Comparison of ENCODE assay signal across 10 mouse cellular contexts in the genomic region with DNA sequence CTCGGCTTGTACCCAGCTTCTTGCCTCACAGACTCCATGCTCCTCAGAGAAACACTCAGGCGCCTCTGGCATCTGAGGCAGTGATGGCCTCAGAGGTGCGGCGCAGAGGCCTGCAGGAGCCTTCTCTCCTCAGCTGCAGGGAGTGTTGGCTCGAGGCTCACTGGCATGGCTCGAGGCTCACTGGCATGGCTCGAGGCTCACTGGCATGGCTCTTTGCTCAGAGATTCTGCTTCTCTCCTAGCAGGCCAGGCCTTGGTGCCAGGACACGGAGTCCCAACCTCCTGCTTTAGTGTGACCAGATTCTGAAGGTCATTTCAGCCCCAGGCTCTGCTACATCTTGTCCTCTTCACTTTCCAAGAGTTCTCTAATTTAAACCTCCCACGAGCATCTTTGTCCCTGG. TPM values are rescaled to one million over a fixed set of nuclear protein-coding genes. Genes with fewer than 3 reads are reported as not detected.
DNase-seq lines count a peak whose midpoint lies in the region; ATAC-seq and TF ChIP-seq lines count a peak whose summit lies in the region.
"Had no signal": no experiment of that assay in that cellular context is flagged by ENCODE, and none has a peak within 500 bp of the region (broad histone marks: within the 10 kb centered on the region; RNA-seq: fewer than 3 reads in every experiment).

No protein-coding gene starts in this region.

- peak; percentile 93 for DNase-seq in heart, adult 11 months
- peak; percentile 26 to 34 for DNase-seq in left cerebral cortex, adult 18-20 months (ENCODE audit: low spot score in 2 of 2)
- DNase-seq in left cerebral cortex, adult 8-10 months (ENCODE audit: low spot score in 2 of 2), result no peak
- DNase-seq in cerebellum, adult 8-10 months, result peak; percentile 32
- DNase-seq in gastrocnemius, postnatal 4 days (ENCODE audit: low spot score in 2 of 2), result peak; percentile 60 to 62
- DNase-seq in limb, embryonic 10.5 days (ENCODE audit: low spot score), result no peak

- H3K9ac ChIP-seq in heart, embryonic 11.5 days (ENCODE audit: low read depth, low read length), result no peak overlapping the region
- no peak overlapping the region for H3K9ac ChIP-seq in intestine, postnatal 0 days (ENCODE audit: low read depth, low read length)
- H3K9ac ChIP-seq: embryonic facial prominence, embryonic 13.5 days had no signal

- 78% methylated on average over 9 of the region's 9 CpGs for WGBS in heart, embryonic 11.5 days (ENCODE audit: insufficient replicate concordance)
- WGBS in intestine, postnatal 0 days, result 82% methylated on average over 9 of the region's 9 CpGs
- 78% methylated on average over 9 of the region's 9 CpGs for WGBS in limb, embryonic 10.5 days

- no peaks in the 10 kb centered on the region for H3K36me3 ChIP-seq in heart, embryonic 11.5 days (ENCODE audit: control insufficient read depth, insufficient read depth, low read length)
- H3K36me3 ChIP-seq in intestine, postnatal 0 days (ENCODE audit: control insufficient read depth, insufficient read depth), result no peaks in the 10 kb centered on the region
- H3K36me3 ChIP-seq in limb, embryonic 10.5 days, result no peaks in the 10 kb centered on the region

- no peak for ATAC-seq in heart, embryonic 11.5 days (replicated peaks; ENCODE audit: insufficient number of reproducible peaks, low FRiP score, low TSS enrichment)
- no peak for ATAC-seq in intestine, postnatal 0 days
- ATAC-seq: hindbrain, postnatal 0 days had no signal

- H3K4me2 ChIP-seq in heart, embryonic 11.5 days, result no peak overlapping the region
- H3K4me2 ChIP-seq in intestine, postnatal 0 days (replicated peaks; ENCODE audit: low read depth), result no peak overlapping the region
- H3K4me2 ChIP-seq: embryonic facial prominence, embryonic 13.5 days had no signal

- H3K27me3 ChIP-seq in heart, embryonic 11.5 days (ENCODE audit: control insufficient read depth, insufficient read depth, low read length), result no peaks in the 10 kb centered on the region
- H3K27me3 ChIP-seq in intestine, postnatal 0 days (replicated peaks; ENCODE audit: control insufficient read depth, insufficient read depth, low read length), result no peaks in the 10 kb centered on the region
- no peaks in the 10 kb centered on the region for H3K27me3 ChIP-seq in limb, embryonic 10.5 days (ENCODE audit: low read depth, poor library complexity, severe bottlenecking)
- H3K27me3 ChIP-seq: embryonic facial prominence, embryonic 13.5 days had no signal

- no peak for TF ChIP-seq CTCF in intestine, postnatal 0 days (IDR thresholded peaks at IDR 0.05; ENCODE audit: low read depth)

- no peak overlapping the region for H3K27ac ChIP-seq in heart, embryonic 11.5 days (ENCODE audit: low read depth, low read length)
- H3K27ac ChIP-seq in intestine, postnatal 0 days (ENCODE audit: low read depth, low read length), result no peak overlapping the region
- no peak overlapping the region for H3K27ac ChIP-seq in limb, embryonic 10.5 days
- H3K27ac ChIP-seq: embryonic facial prominence, embryonic 13.5 days; hindbrain, postnatal 0 days had no signal

- H3K4me1 ChIP-seq in heart, embryonic 11.5 days (ENCODE audit: control insufficient read depth, insufficient read depth, low read length), result no peaks in the 10 kb centered on the region
- H3K4me1 ChIP-seq in intestine, postnatal 0 days (replicated peaks; ENCODE audit: control insufficient read depth, insufficient read depth, low read length), result no peaks in the 10 kb centered on the region
- no peaks in the 10 kb centered on the region for H3K4me1 ChIP-seq in limb, embryonic 10.5 days
- H3K4me1 ChIP-seq: embryonic facial prominence, embryonic 13.5 days had no signal

- no peaks in the 10 kb centered on the region for H3K9me3 ChIP-seq in heart, embryonic 11.5 days (replicated peaks; ENCODE audit: control insufficient read depth, low read length)
- no peaks in the 10 kb centered on the region for H3K9me3 ChIP-seq in intestine, postnatal 0 days (ENCODE audit: control insufficient read depth)
- no peaks in the 10 kb centered on the region for H3K9me3 ChIP-seq in limb, embryonic 10.5 days (replicated peaks)
- H3K9me3 ChIP-seq: embryonic facial prominence, embryonic 13.5 days had no signal

- H3K4me3 ChIP-seq in heart, embryonic 11.5 days (ENCODE audit: low read depth, low read length), result no peak overlapping the region
- H3K4me3 ChIP-seq in intestine, postnatal 0 days (ENCODE audit: low read depth, low read length), result no peak overlapping the region
- no peak overlapping the region for H3K4me3 ChIP-seq in limb, embryonic 10.5 days
- H3K4me3 ChIP-seq: embryonic facial prominence, embryonic 13.5 days had no signal

RNA-seq across cellular contexts. Expression of gene Lyrm7, which starts 24.6 kb away (rescaled TPM):
- polyA plus RNA-seq in heart, embryonic 11.5 days (2014; fragmentation: Nextera tagmentation; extraction: Ambion mirVana), result 16.5 and 19.1 TPM in 2 replicates
- total RNA-seq in left cerebral cortex, adult 18-20 months (2021), result 10 to 100 TPM; 30.1 to 31.1 TPM
- 10 to 100 TPM; 23.4 to 37.9 (median 27.9) TPM for total RNA-seq in left cerebral cortex, adult 8-10 months (2022)
- total RNA-seq in gastrocnemius, postnatal 4 days (2021), result 10 to 100 TPM; 12.2 to 18.9 TPM
- 2.7 and 5.8 TPM in 2 replicates for polyA plus RNA-seq in intestine, postnatal 0 days (2015; fragmentation: Nextera tagmentation; extraction: Ambion mirVana)
- 6.5 and 7.9 TPM in 2 replicates for polyA plus RNA-seq in limb, embryonic 10.5 days (2016; fragmentation: Nextera tagmentation; extraction: Ambion mirVana)

RNA-seq across cellular contexts. Expression of gene Hint1, which starts 30.1 kb away (rescaled TPM):
- 632 and 639 TPM in 2 replicates for polyA plus RNA-seq in heart, embryonic 11.5 days (2014; fragmentation: Nextera tagmentation; extraction: Ambion mirVana)
- total RNA-seq in left cerebral cortex, adult 18-20 months (2021), result 100 to 1,000 TPM; 262 to 270 TPM
- total RNA-seq in left cerebral cortex, adult 8-10 months (2022), result 100 to 1,000 TPM; 204 to 277 (median 234) TPM
- total RNA-seq in gastrocnemius, postnatal 4 days (2021), result 100 to 1,000 TPM; 291 TPM
- 1,016 and 1,041 TPM in 2 replicates for polyA plus RNA-seq in intestine, postnatal 0 days (2015; fragmentation: Nextera tagmentation; extraction: Ambion mirVana)
- 550 and 645 TPM in 2 replicates for polyA plus RNA-seq in limb, embryonic 10.5 days (2016; fragmentation: Nextera tagmentation; extraction: Ambion mirVana)

RNA-seq across cellular contexts. Expression of gene Cdc42se2, which starts 48.6 kb away (rescaled TPM):
- polyA plus RNA-seq in heart, embryonic 11.5 days (2014; fragmentation: Nextera tagmentation; extraction: Ambion mirVana), result 65.6 and 70.3 TPM in 2 replicates
- 100 to 1,000 TPM; 117 to 125 TPM for total RNA-seq in left cerebral cortex, adult 18-20 months (2021)
- 100 to 1,000 TPM; 112 to 138 (median 115) TPM for total RNA-seq in left cerebral cortex, adult 8-10 months (2022)
- 10 to 100 TPM; 30.9 to 36.3 TPM for total RNA-seq in gastrocnemius, postnatal 4 days (2021)
- 58.8 and 63.5 TPM in 2 replicates for polyA plus RNA-seq in intestine, postnatal 0 days (2015; fragmentation: Nextera tagmentation; extraction: Ambion mirVana)
- 136 and 140 TPM in 2 replicates for polyA plus RNA-seq in limb, embryonic 10.5 days (2016; fragmentation: Nextera tagmentation; extraction: Ambion mirVana)

Comparison
In these comparisons a context has a peak if more than half of its experiments do, and no peak if none do; other contexts are left out.
1. DNase-seq: peak in heart, adult 11 months (single experiment), left cerebral cortex, adult 18-20 months (2 of 2), cerebellum, adult 8-10 months (single experiment) and gastrocnemius, postnatal 4 days (2 of 2); none in left cerebral cortex, adult 8-10 months (0 of 2) and limb, embryonic 10.5 days (single experiment).